Mouse (Mus musculus): ENCODE results near the gene Zfp82.
A peak's percentile ranks its signal among the peaks of the same experiment; 100 is the strongest.

Zfp82 gene

GRCm38 (mm10) chr7:30048126-30048525 is 24.6 kb downstream of the Zfp82 start:
- no peak for DNase-seq (ENCODE audit: low spot score in 2 of 2)

GRCm38 (mm10) chr7:30044354-30044753 is 28.3 kb downstream of the Zfp82 start:
- no peak for DNase-seq (ENCODE audit: low spot score in 2 of 2)

- no peak for DNase-seq (ENCODE audit: low spot score in 2 of 2)
These were observed 38.4 kb downstream of the Zfp82 start for GRCm38 (mm10) chr7:30034331-30034730.

GRCm38 (mm10) chr7:30031379-30031778 is 41.3 kb downstream of the Zfp82 start:
- DNase-seq (ENCODE audit: low spot score in 2 of 2) = no peak

- DNase-seq (ENCODE audit: low spot score in 2 of 2) = no peak
These were observed 42.0 kb downstream of the Zfp82 start for GRCm38 (mm10) chr7:30030677-30031076.

- no peak for DNase-seq (ENCODE audit: low spot score in 2 of 2)
These were observed 44.1 kb downstream of the Zfp82 start for GRCm38 (mm10) chr7:30028572-30028971.

GRCm38 (mm10) chr7:30027331-30027730 is 45.4 kb downstream of the Zfp82 start:
- DNase-seq (ENCODE audit: low spot score in 2 of 2) = no peak

GRCm38 (mm10) chr7:30025358-30025757 is 47.3 kb downstream of the Zfp82 start:
- DNase-seq (ENCODE audit: low spot score in 2 of 2) = no peak

- DNase-seq (ENCODE audit: low spot score in 2 of 2) = no peak
These were observed 48.9 kb downstream of the Zfp82 start for GRCm38 (mm10) chr7:30023800-30024199.

GRCm38 (mm10) chr7:30023324-30023723 is 49.4 kb downstream of the Zfp82 start:
- DNase-seq (ENCODE audit: low spot score in 2 of 2) = no peak

- DNase-seq (ENCODE audit: low spot score in 2 of 2) = no peak
These were observed 53.2 kb downstream of the Zfp82 start for GRCm38 (mm10) chr7:30019543-30019942.

GRCm38 (mm10) chr7:30017226-30017625 is 55.5 kb downstream of the Zfp82 start:
- no peak for DNase-seq (ENCODE audit: low spot score in 2 of 2)

- peak; percentile 75 to 79 for DNase-seq (ENCODE audit: low spot score in 2 of 2)
These were observed 59.7 kb downstream of the Zfp82 start for GRCm38 (mm10) chr7:30012956-30013363.

- peak in 1 of 2 experiments; percentile 33 for DNase-seq (ENCODE audit: low spot score in 2 of 2)
These were observed 62.0 kb downstream of the Zfp82 start for GRCm38 (mm10) chr7:30010551-30011195.

- peak; percentile 67 to 75 for DNase-seq (ENCODE audit: low spot score in 2 of 2)
These were observed 63.2 kb downstream of the Zfp82 start for GRCm38 (mm10) chr7:30009321-30010085.

- no peak for DNase-seq (ENCODE audit: low spot score in 2 of 2)
These were observed 64.5 kb downstream of the Zfp82 start for GRCm38 (mm10) chr7:30008020-30008690.

- DNase-seq (ENCODE audit: low spot score in 2 of 2) = peak in 1 of 2 experiments; percentile 38
These were observed 65.1 kb downstream of the Zfp82 start for GRCm38 (mm10) chr7:30007601-30008000.
